Mouse (Mus musculus): ENCODE data around the gene Aldob.

- TF ChIP-seq CTCF (IDR thresholded peaks at IDR 0.05; ENCODE audit: low read depth, low read length) = no peak
- TF ChIP-seq POLR2A (IDR thresholded peaks at IDR 0.05; ENCODE audit: insufficient read depth, low read length) = no peak
- TF ChIP-seq EP300 (IDR thresholded peaks at IDR 0.05; ENCODE audit: insufficient read depth, low read depth, low read length) = no peak
These were observed 3.3 kb downstream of the Aldob start for GRCm38 (mm10) chr4:49546026-49546425.
